Mouse (Mus musculus): ENCODE measurements around the gene Atp12a.

DNA sequence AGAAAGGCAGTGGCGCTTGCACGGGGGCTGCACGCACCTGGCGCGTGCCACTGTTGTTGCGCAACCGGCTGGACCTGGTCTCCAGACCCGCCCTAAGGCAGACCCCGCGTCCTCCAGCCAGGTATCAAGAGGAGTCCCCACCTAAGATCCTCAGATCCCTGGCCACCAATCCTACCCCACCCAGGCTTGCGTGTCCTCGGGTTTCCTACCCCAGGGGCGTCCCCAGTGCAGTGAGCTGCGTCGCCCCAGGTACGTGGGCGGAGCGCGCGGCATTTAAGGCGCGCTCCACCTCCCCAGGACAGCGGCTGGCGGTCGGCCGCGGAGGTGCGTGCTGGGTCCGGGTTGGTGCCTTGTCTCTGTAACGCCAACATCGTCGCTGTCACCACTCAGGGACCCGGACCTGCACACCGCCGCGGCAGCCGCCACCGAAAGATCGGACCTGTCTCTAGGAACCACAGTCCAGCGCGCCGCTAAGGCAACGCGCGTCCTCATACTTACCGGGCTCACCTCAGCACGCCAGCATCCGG lies at the start of gene Atp12a:
- no peak for TF ChIP-seq CTCF (conservative IDR thresholded peaks at IDR 0.05; ENCODE audit: low read length)
- no peak for TF ChIP-seq NANOG (IDR thresholded peaks at IDR 0.05; ENCODE audit: borderline replicate concordance, low read length)
- TF ChIP-seq POU5F1 (IDR thresholded peaks at IDR 0.05; ENCODE audit: borderline replicate concordance, low read length), result no peak

All from E14TG2a.4 (cell line).